Mouse (Mus musculus) ES-E14 (cell line): ENCODE data around the gene Olfr1161. TPM values are rescaled to one million over a fixed set of nuclear protein-coding genes. Genes with fewer than 3 reads are reported as not detected.
A peak's percentile ranks its signal among the peaks of the same experiment; 100 is the strongest.

Experiments used
- DNase-seq: peaks from one replicate; pipeline ENCODE4 v3.0.0-alpha.2; 2013; ENCODE audit warnings: low read depth, low spot score
- H3K27ac ChIP-seq: 2 replicates; pipeline ENCODE4 v1.5.1; 2012; ENCODE audit warnings: low read depth, mild to moderate bottlenecking, low read length, moderate library complexity, mixed read lengths; ENCODE audit not compliant: poor library complexity, insufficient read depth, severe bottlenecking
- H3K36me3 ChIP-seq: 2 replicates; pipeline ENCODE4 v1.6.1; 2012; ENCODE audit warnings: mild to moderate bottlenecking, low read length, moderate library complexity, mixed read lengths; ENCODE audit not compliant: control insufficient read depth, poor library complexity, insufficient read depth, severe bottlenecking
- H3K4me1 ChIP-seq, 2 experiments: fragments of 150-350 bp in 1 of 2; sonication (generic) in 1 of 2; 2 replicates each; pipeline ENCODE4 v1.6.1; 2012; ENCODE audit warnings: low read length in 2 of 2, mild to moderate bottlenecking in 1 of 2, mixed read lengths in 1 of 2; ENCODE audit not compliant: control insufficient read depth in 2 of 2, insufficient read depth in 2 of 2, poor library complexity in 1 of 2
- H3K4me3 ChIP-seq, 2 experiments: fragments of 150-350 bp in 1 of 2; sonication (generic) in 1 of 2; 2 replicates each; pipeline ENCODE4 v1.5.1; 2012; ENCODE audit warnings: low read length in 2 of 2, low read depth in 1 of 2, mild to moderate bottlenecking in 1 of 2, mixed read lengths in 1 of 2; ENCODE audit not compliant: insufficient read depth in 1 of 2, poor library complexity in 1 of 2, severe bottlenecking in 1 of 2
- H3K9ac ChIP-seq: 2 replicates; pipeline ENCODE4 v1.6.1; 2012; ENCODE audit warnings: low read depth, mild to moderate bottlenecking, low read length, mixed read lengths; ENCODE audit not compliant: poor library complexity, insufficient read depth, severe bottlenecking
- H3K9me3 ChIP-seq: fragments of 150-350 bp; sonication (generic); 2 replicates; pipeline ENCODE4 v1.6.1; 2012; ENCODE audit warnings: low read depth, mild to moderate bottlenecking, low read length; ENCODE audit not compliant: control insufficient read depth, insufficient read depth
- CHD2 ChIP-seq: IDR thresholded peaks from 2 replicates; pipeline ENCODE4 v1.6.1; 2014; ENCODE audit warnings: mild to moderate bottlenecking, low read depth, low read length, inconsistent platforms
- HCFC1 ChIP-seq: IDR thresholded peaks from 2 replicates; pipeline ENCODE4 v1.6.1; 2012; ENCODE audit warnings: low read length, inconsistent platforms, borderline replicate concordance; ENCODE audit not compliant: insufficient read depth
- MAFK ChIP-seq: IDR thresholded peaks from 2 replicates; pipeline ENCODE4 v1.6.1; 2014; ENCODE audit warnings: mild to moderate bottlenecking, low read depth, low read length, inconsistent platforms; ENCODE audit not compliant: insufficient read depth
- ZC3H11A ChIP-seq: IDR thresholded peaks from 2 replicates; pipeline ENCODE4 v1.6.1; 2012; ENCODE audit warnings: low read depth, mild to moderate bottlenecking, inconsistent platforms, low read length, borderline replicate concordance
- ZNF384 ChIP-seq: IDR thresholded peaks from 2 replicates; pipeline ENCODE4 v1.6.1; 2012; ENCODE audit warnings: low read depth, low read length, inconsistent platforms
- in situ Hi-C, 2 experiments: fragments of 600-800 bp; cut with MboI; formaldehyde crosslinking; loops; one replicate each; pipeline ENCODE4 v1.15.1; 2025; ENCODE audit warnings: low sequenced_read_pairs in 2 of 2, inconsistent platforms in 1 of 2; ENCODE audit not compliant: unreplicated experiment in 2 of 2
- total RNA-seq: library from RNA; depleted of rRNA; stranded (reverse); fragments of 300-350 nt; gene quantifications from 2 replicates; pipeline ENCODE4 v1.2.3, GENCODE M21; 2012; rRNA removed

The Olfr1161 gene
- total RNA-seq, 1 experiment, result not detected

- no peak for DNase-seq
- H3K9ac ChIP-seq, result no peak within 1 kb of the TSS
- no peak within 1 kb of the TSS for H3K4me3 ChIP-seq
- H3K9me3 ChIP-seq, result no peaks in the 10 kb centered on the region
- H3K4me1 ChIP-seq, result no peaks in the 10 kb centered on the region
- H3K36me3 ChIP-seq, result no peaks in the 10 kb centered on the region
- H3K27ac ChIP-seq, result no peak within 1 kb of the TSS
- in situ Hi-C loops, result no loop called here
- TF ChIP-seq ZNF384 (no peak), ZC3H11A (no peak), MAFK (no peak), CHD2 (no peak), HCFC1 (no peak)
These were observed 28.5 kb downstream of the Olfr1161 start, which contains the start of gene Olfr1162 for GRCm38 (mm10) chr2:88051029-88051428. TSS of gene Olfr1162 (minus strand) at chr2:88051129.

DNA sequence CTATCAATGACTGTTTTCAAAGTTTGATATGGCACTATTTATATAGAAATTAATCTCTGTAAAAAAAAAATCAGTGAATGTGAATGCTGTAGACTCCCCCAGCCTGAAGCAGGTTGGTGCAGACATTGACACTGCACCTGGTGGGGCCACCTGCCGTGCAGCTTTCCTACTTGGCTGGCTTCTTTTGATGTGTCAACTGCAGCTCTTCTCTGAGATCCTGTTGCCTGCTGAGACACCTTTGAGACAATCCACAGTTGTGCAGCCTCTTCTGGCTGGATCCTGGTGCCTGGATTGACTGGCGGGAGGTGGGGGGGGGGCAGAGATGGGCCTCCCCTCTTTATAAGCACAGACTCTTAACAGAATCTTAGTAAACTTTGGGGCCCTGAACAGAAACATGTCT, 41.0 kb downstream of the Olfr1161 start:
- TF ChIP-seq CHD2 (no peak), ZNF384 (no peak), HCFC1 (no peak), ZC3H11A (no peak), MAFK (no peak)
- Histone ChIP-seq H3K27ac (no peak overlapping the region), H3K9me3 (no peaks in the 10 kb centered on the region), H3K36me3 (no peaks in the 10 kb centered on the region), H3K9ac (no peak overlapping the region), H3K4me3 (no peak overlapping the region), H3K4me1 (no peaks in the 10 kb centered on the region)
- in situ Hi-C loops, result no loop called here
- DNase-seq, result peak; percentile 25

DNA sequence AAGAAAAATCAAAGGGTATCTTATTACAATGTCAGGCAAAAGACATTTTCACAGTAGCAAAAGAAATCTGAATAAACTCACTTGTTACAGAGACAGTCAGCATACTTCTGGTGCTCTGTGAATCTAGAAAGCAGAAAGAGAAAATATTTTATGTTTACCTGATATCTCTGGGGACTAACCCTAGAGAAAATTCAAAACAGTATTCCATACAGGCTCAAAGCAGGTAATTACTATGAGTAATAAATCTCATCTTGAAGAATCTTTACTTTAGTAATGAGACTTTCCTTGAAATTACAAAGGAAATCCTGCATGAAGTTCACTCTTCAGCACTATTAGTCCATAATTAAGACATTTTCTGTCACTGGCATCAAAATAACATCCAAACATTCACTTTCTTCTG, 49.2 kb downstream of the Olfr1161 start, which contains the start of gene Olfr1163:
TSS of gene Olfr1163 (minus strand) at position 101 of the 400 bp plus-strand sequence.
- Histone ChIP-seq H3K27ac (no peak within 1 kb of the TSS), H3K36me3 (no peaks in the 10 kb centered on the region), H3K9me3 (no peaks in the 10 kb centered on the region), H3K4me1 (no peaks in the 10 kb centered on the region), H3K4me3 (no peak within 1 kb of the TSS), H3K9ac (no peak within 1 kb of the TSS)
- in situ Hi-C loops, result no loop called here
- DNase-seq, result no peak
- TF ChIP-seq MAFK, result no peak
- no peak for TF ChIP-seq CHD2
- TF ChIP-seq ZNF384, result no peak
- no peak for TF ChIP-seq HCFC1
- TF ChIP-seq ZC3H11A, result no peak

Other genes with a start within 250 kb of the Olfr1161 start
- not detected in 2 replicates for gene Olfr152, start 243.3 kb upstream of the Olfr1161 start, total RNA-seq
- gene Olfr1143, start 222.2 kb upstream of the Olfr1161 start, total RNA-seq, result not detected in 2 replicates
- not detected in 2 replicates for gene Olfr1145, start 213.0 kb upstream of the Olfr1161 start, total RNA-seq
- gene Olfr1148, start 192.2 kb upstream of the Olfr1161 start, total RNA-seq, result not detected in 2 replicates
- gene Olfr1150-ps1, start 178.8 kb upstream of the Olfr1161 start, total RNA-seq, result not detected in 2 replicates
- gene Olfr1151, start 166.9 kb upstream of the Olfr1161 start, total RNA-seq, result not detected in 2 replicates
- gene Olfr1152, start 156.3 kb upstream of the Olfr1161 start, total RNA-seq, result not detected in 2 replicates
- not detected in 2 replicates for gene Olfr1153, start 127.8 kb upstream of the Olfr1161 start, total RNA-seq
- not detected in 2 replicates for gene Olfr1154, start 117.6 kb upstream of the Olfr1161 start, total RNA-seq
- gene Olfr1155, start 77.6 kb upstream of the Olfr1161 start, total RNA-seq, result not detected in 2 replicates
- gene Olfr1156, start 69.7 kb upstream of the Olfr1161 start, total RNA-seq, result not detected in 2 replicates
- not detected in 2 replicates for gene Olfr1157, start 54.5 kb upstream of the Olfr1161 start, total RNA-seq
- gene Olfr74, start 48.1 kb upstream of the Olfr1161 start, total RNA-seq, result not detected in 2 replicates
- gene Olfr1158, start 32.7 kb upstream of the Olfr1161 start, total RNA-seq, result not detected in 2 replicates
- gene Olfr1160, start 14.5 kb upstream of the Olfr1161 start, total RNA-seq, result not detected in 2 replicates
- gene Olfr73, start 14.9 kb downstream of the Olfr1161 start, total RNA-seq, result not detected in 2 replicates
- not detected in 2 replicates for gene Olfr1162, start 28.4 kb downstream of the Olfr1161 start, total RNA-seq
- not detected in 2 replicates for gene Olfr1163, start 49.1 kb downstream of the Olfr1161 start, total RNA-seq
- gene Olfr1164, start 71.2 kb downstream of the Olfr1161 start, total RNA-seq, result not detected in 2 replicates
- gene Olfr1166, start 105.5 kb downstream of the Olfr1161 start, total RNA-seq, result not detected in 2 replicates
- gene Olfr1167, start 132.4 kb downstream of the Olfr1161 start, total RNA-seq, result not detected in 2 replicates
- not detected in 2 replicates for gene Olfr1168, start 159.1 kb downstream of the Olfr1161 start, total RNA-seq
- not detected in 2 replicates for gene Olfr1170, start 205.6 kb downstream of the Olfr1161 start, total RNA-seq